7 mouse cellular contexts compared by ENCODE assay signal in genomic region chr4:34614630-34615094, GRCm38 (mm10). TPM values are rescaled to one million over a fixed set of nuclear protein-coding genes. Genes with fewer than 3 reads are reported as not detected.
DNase-seq lines count a peak whose midpoint lies in the region; ATAC-seq and TF ChIP-seq lines count a peak whose summit lies in the region.

Orc3 (minus strand) TSS chr4:34614944.
Rars2 (plus strand) TSS chr4:34614957.

- peak; percentile 93 for DNase-seq in adrenal gland, postnatal 25 days
- DNase-seq in heart, adult 18-20 months = peak; percentile 93 to 94
- peak; percentile 96 for DNase-seq in kidney, adult 2 months
- DNase-seq in spleen, adult 2 months (ENCODE audit: low read depth in 1 of 2, low spot score in 2 of 2) = peak; percentile 78 to 90

- under 1% methylated on average over 42 of the region's 42 CpGs for WGBS in embryonic facial prominence, embryonic 12.5 days
- under 1% methylated on average over 42 of the region's 42 CpGs for WGBS in kidney, adult 2 months
- WGBS in limb, embryonic 12.5 days = under 1% methylated on average over 42 of the region's 42 CpGs
- WGBS in midbrain, embryonic 15.5 days = under 1% methylated on average over 42 of the region's 42 CpGs
- WGBS in spleen, adult 2 months = under 1% methylated on average over 42 of the region's 42 CpGs

- peak within 1 kb of the TSS; percentile 92 for H3K4me2 ChIP-seq in embryonic facial prominence, embryonic 12.5 days (replicated peaks)
- H3K4me2 ChIP-seq in limb, embryonic 12.5 days = peak within 1 kb of the TSS; percentile 79
- H3K4me2 ChIP-seq in midbrain, embryonic 15.5 days = peak within 1 kb of the TSS; percentile 92

- TF ChIP-seq POLR2A in kidney, adult 2 months (IDR thresholded peaks at IDR 0.05; ENCODE audit: low read depth, low read length) = peak; percentile 51
- peak; percentile 86 for TF ChIP-seq POLR2A in spleen, adult 2 months (IDR thresholded peaks at IDR 0.05; ENCODE audit: low read depth, low read length)

- H3K9ac ChIP-seq in embryonic facial prominence, embryonic 12.5 days = peak within 1 kb of the TSS; percentile 66
- H3K9ac ChIP-seq in limb, embryonic 12.5 days (replicated peaks) = peak within 1 kb of the TSS; percentile 85
- H3K9ac ChIP-seq in midbrain, embryonic 15.5 days = peak within 1 kb of the TSS; percentile 95

- H3K4me3 ChIP-seq in embryonic facial prominence, embryonic 12.5 days = peak within 1 kb of the TSS; percentile 83
- H3K4me3 ChIP-seq in kidney, adult 2 months (ENCODE audit: insufficient read depth, low read depth, low read length) = peak within 1 kb of the TSS; percentile 80
- H3K4me3 ChIP-seq in limb, embryonic 12.5 days (replicated peaks) = peak within 1 kb of the TSS; percentile 73
- H3K4me3 ChIP-seq in midbrain, embryonic 15.5 days = peak within 1 kb of the TSS; percentile 90
- peak within 1 kb of the TSS; percentile 96 for H3K4me3 ChIP-seq in spleen, adult 2 months (ENCODE audit: extremely low read depth, insufficient read depth, insufficient read length)

- H3K9me3 ChIP-seq in embryonic facial prominence, embryonic 12.5 days = no peaks in the 10 kb centered on the region
- no peaks in the 10 kb centered on the region for H3K9me3 ChIP-seq in limb, embryonic 12.5 days
- H3K9me3 ChIP-seq in midbrain, embryonic 15.5 days = no peaks in the 10 kb centered on the region

- peaks cover 16% of the 10 kb centered on the region for H3K4me1 ChIP-seq in embryonic facial prominence, embryonic 12.5 days
- peaks cover 6% of the 10 kb centered on the region; the same call in 1 of the 2 replicates for H3K4me1 ChIP-seq in kidney, adult 2 months (ENCODE audit: control insufficient read depth, insufficient read depth, low read length)
- peaks cover 22% of the 10 kb centered on the region for H3K4me1 ChIP-seq in limb, embryonic 12.5 days (replicated peaks)
- H3K4me1 ChIP-seq in midbrain, embryonic 15.5 days = peaks cover 27% of the 10 kb centered on the region
- H3K4me1 ChIP-seq in spleen, adult 2 months (ENCODE audit: control insufficient read depth, insufficient read depth, insufficient read length) = peaks cover 7% of the 10 kb centered on the region; the same call in 1 of the 2 replicates

- no peaks in the 10 kb centered on the region for H3K27me3 ChIP-seq in embryonic facial prominence, embryonic 12.5 days
- no peaks in the 10 kb centered on the region for H3K27me3 ChIP-seq in kidney, adult 2 months (replicated peaks; ENCODE audit: control insufficient read depth, insufficient read depth, low read length)
- H3K27me3 ChIP-seq in limb, embryonic 12.5 days = no peaks in the 10 kb centered on the region
- no peaks in the 10 kb centered on the region for H3K27me3 ChIP-seq in midbrain, embryonic 15.5 days (replicated peaks)
- H3K27me3 ChIP-seq in spleen, adult 2 months (ENCODE audit: control insufficient read depth, insufficient read depth, low read length) = no peaks in the 10 kb centered on the region

- no peak for TF ChIP-seq CTCF in kidney, adult 2 months (conservative IDR thresholded peaks at IDR 0.05; ENCODE audit: insufficient read depth, insufficient read length, low read depth, low read length)
- no peak for TF ChIP-seq CTCF in spleen, adult 2 months (IDR thresholded peaks at IDR 0.05; ENCODE audit: extremely low read depth, insufficient read depth, insufficient read length, insufficient replicate concordance)

- ATAC-seq in embryonic facial prominence, embryonic 12.5 days (ENCODE audit: insufficient number of reproducible peaks, insufficient read depth, low FRiP score, low TSS enrichment) = peak; percentile 98
- ATAC-seq in limb, embryonic 12.5 days (ENCODE audit: insufficient number of reproducible peaks, insufficient read depth, low FRiP score, low TSS enrichment, low read depth) = peak; percentile 96
- peak; percentile 99 for ATAC-seq in midbrain, embryonic 15.5 days (replicated peaks)

- H3K27ac ChIP-seq in embryonic facial prominence, embryonic 12.5 days = peak within 1 kb of the TSS; percentile 70
- H3K27ac ChIP-seq in kidney, adult 2 months (ENCODE audit: insufficient read depth, low read depth, low read length) = peak within 1 kb of the TSS; percentile 90
- H3K27ac ChIP-seq in limb, embryonic 12.5 days = peak within 1 kb of the TSS; percentile 90
- H3K27ac ChIP-seq in midbrain, embryonic 15.5 days = peak within 1 kb of the TSS; percentile 92
- H3K27ac ChIP-seq in spleen, adult 2 months (ENCODE audit: insufficient read depth, low read length) = peak within 1 kb of the TSS; percentile 67

- 0 out of 2 replicates have a peak, but pooled peaks cover 5% of the 10 kb centered on the region for H3K36me3 ChIP-seq in embryonic facial prominence, embryonic 12.5 days
- no peaks in the 10 kb centered on the region for H3K36me3 ChIP-seq in kidney, adult 2 months (ENCODE audit: control insufficient read depth, insufficient read depth, low read length)
- peaks cover 8% of the 10 kb centered on the region for H3K36me3 ChIP-seq in limb, embryonic 12.5 days
- H3K36me3 ChIP-seq in midbrain, embryonic 15.5 days (replicated peaks) = no peaks in the 10 kb centered on the region
- peaks cover 1% of the 10 kb centered on the region; the same call in 1 of the 2 replicates for H3K36me3 ChIP-seq in spleen, adult 2 months (ENCODE audit: control insufficient read depth, insufficient read depth, low read length)

RNA-seq across cellular contexts. Expression of gene Orc3, which starts in this region (rescaled TPM):
- 67.7 and 70.0 TPM in 2 replicates for total RNA-seq in adrenal gland, postnatal 25 days (2021)
- polyA plus RNA-seq in embryonic facial prominence, embryonic 12.5 days (2016; fragmentation: Nextera tagmentation; extraction: Ambion mirVana) = 105 and 111 TPM in 2 replicates
- total RNA-seq in heart, adult 18-20 months (2021) = 10 to 100 TPM; 31.5 to 33.9 TPM
- polyA plus RNA-seq in kidney, adult 2 months (2012; rRNA removed) = 16.6 and 18.7 TPM in 2 replicates
- polyA plus RNA-seq in limb, embryonic 12.5 days (2016; fragmentation: Nextera tagmentation; extraction: Ambion mirVana) = 105 and 109 TPM in 2 replicates
- 79.7 and 83.5 TPM in 2 replicates for polyA plus RNA-seq in midbrain, embryonic 15.5 days (2015; fragmentation: Nextera tagmentation; extraction: Ambion mirVana)
- 9.2 and 11.5 TPM in 2 replicates for polyA plus RNA-seq in spleen, adult 2 months (2012; rRNA removed)

RNA-seq across cellular contexts. Expression of gene Rars2, which starts in this region (rescaled TPM):
- 39.6 and 46.2 TPM in 2 replicates for total RNA-seq in adrenal gland, postnatal 25 days (2021)
- polyA plus RNA-seq in embryonic facial prominence, embryonic 12.5 days (2016; fragmentation: Nextera tagmentation; extraction: Ambion mirVana) = 71.3 and 73.5 TPM in 2 replicates
- total RNA-seq in heart, adult 18-20 months (2021) = 10 to 100 TPM; 22.5 to 25.4 TPM
- 17.8 and 21.2 TPM in 2 replicates for polyA plus RNA-seq in kidney, adult 2 months (2012; rRNA removed)
- polyA plus RNA-seq in limb, embryonic 12.5 days (2016; fragmentation: Nextera tagmentation; extraction: Ambion mirVana) = 70.1 and 71.6 TPM in 2 replicates
- polyA plus RNA-seq in midbrain, embryonic 15.5 days (2015; fragmentation: Nextera tagmentation; extraction: Ambion mirVana) = 52.6 and 52.8 TPM in 2 replicates
- 4.8 and 5.1 TPM in 2 replicates for polyA plus RNA-seq in spleen, adult 2 months (2012; rRNA removed)

Comparison
In these comparisons a context has a peak if more than half of its experiments do, and no peak if none do; other contexts are left out.
1. Peak in every context shown above with its lines: DNase-seq, ATAC-seq, H3K4me3 ChIP-seq and H3K27ac ChIP-seq.